Mouse (Mus musculus) spleen, postnatal 14 days (tissue): Measurements from ENCODE around the gene Irgm2.
A peak's percentile ranks its signal among the peaks of the same experiment; 100 is the strongest.
"Not testable (repeated sequence)": the region's sequence is repeated elsewhere in the genome, so short reads cannot be mapped to it uniquely, and the experiment has no call there.

ENCODE experiments used
- DNase-seq, 2 experiments: peaks; one replicate each; pipeline ENCODE4 v3.0.0; 2021 to 2022; ENCODE audit warnings: low spot score in 2 of 2

Irgm2 gene

DNA sequence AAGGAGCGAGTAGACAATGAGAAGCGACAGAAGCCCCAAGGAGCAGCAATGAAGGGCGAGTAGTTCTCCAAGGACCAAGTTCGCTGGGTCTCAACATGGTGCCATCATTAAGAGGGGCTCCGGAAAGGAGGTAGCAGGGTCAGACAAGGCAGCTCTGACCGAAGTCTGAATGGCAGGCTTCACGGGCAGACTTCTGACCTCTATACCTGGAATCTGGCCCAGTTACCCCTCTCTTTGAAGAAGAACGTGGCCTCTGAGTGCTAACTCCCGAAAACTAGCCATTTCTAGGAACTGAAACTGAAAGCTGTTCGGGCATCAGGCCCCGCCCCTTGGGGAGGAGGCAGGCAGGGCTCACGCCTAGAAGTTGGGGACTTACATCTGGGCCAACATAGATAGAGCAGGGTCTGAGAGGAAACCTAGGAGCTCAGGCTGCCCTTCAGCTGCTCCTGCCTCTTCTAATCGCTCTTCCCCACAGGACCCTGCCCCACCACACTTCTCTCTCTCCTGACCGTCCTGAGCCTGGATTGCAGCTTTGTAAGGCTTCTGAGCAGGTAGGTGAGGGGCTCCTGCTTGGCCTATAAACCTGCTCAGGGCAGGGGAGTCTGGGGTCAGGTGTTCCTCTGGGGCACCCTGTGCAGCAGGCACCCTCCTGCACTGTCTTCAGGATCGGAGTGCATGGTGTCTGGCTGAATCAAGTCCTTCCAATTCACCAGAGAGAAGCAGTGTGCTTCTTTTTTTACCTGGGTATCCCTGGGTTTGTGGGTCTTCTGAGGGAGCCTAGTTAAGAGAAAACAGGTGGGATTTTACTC is at the start of gene Irgm2, which contains the start of gene Igtp:
TSS of gene Irgm2 (plus strand) at position 390 of the 809 bp plus-strand sequence.
TSS of gene Igtp (plus strand) at position 328 of the 809 bp plus-strand sequence.
- peak; percentile 74 to 81 for DNase-seq

DNA sequence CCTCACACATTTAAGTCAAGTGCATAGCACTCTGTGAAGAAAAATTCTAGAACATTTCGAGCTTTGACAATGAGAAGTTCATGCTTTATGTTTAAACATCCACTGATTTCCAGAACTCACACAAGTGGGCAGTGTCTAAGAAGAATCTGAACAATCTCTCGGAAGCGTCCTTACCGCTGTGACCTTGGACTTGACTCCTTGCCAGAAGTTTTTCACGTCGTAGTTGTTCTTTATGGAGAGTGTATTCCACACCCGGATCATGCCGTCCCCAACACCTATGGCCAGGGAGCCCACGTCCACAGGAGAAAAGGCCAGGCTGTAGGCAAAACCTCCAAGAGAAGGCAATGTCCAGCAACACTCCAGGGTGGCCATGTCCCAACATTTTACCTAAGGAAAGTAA is 44.0 kb upstream of the Irgm2 start:
- DNase-seq = no peak

DNA sequence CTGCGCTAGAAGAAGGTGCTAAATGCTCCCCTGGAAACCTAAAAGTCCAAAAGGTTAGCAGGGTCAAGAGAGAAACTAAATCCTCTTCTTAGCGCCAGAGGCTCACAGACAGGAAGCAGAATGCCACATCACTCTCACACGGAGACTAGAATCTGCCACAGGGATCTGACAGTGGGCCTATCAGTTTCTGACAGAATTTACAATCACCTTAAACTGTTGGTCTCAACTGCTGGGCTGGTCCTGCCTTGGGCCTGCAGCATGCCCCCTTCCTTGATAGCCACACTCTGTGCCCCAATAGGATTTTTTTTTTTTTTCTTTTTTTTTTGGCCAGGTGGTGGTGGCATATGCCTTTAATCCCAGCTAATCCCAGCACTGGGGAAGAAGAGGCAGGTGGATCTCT is 42.5 kb upstream of the Irgm2 start:
- DNase-seq = no peak

DNA sequence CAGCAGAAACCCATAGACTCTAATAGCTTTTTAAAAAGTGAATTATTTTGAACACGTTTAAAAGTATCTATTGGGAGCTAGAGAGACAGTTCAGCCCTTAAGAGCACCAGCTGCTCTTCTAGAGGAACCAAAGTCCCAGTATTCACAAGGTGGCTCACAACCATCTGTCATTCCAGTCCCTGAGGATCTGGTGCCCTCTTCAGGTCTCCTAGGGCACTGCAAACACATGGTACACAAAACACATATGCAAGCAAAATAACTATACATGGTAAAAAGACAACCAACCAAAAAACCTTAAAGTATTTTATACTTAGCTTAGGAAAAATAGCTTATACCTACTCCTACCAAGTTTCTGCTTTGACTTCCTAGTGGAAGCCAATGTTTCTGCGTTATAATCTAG is 34.3 kb upstream of the Irgm2 start:
- no peak for DNase-seq

DNA sequence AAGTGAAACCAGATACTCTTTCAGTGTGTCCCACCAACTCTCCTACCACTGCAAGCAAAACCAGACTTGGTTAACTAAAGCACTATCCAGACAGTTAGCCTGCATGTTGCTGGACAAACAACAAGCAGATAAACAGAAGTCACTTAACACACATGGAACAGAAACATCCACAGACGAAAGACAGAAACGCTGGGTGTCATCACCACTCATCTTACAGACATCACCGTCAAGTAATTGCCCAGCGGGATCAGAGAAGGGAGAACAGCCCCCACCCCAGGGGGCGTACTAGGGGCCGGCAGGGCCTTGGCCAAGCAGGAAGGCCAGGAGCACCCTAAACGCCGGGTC is 31.6 kb upstream of the Irgm2 start:
- no peak for DNase-seq

DNA sequence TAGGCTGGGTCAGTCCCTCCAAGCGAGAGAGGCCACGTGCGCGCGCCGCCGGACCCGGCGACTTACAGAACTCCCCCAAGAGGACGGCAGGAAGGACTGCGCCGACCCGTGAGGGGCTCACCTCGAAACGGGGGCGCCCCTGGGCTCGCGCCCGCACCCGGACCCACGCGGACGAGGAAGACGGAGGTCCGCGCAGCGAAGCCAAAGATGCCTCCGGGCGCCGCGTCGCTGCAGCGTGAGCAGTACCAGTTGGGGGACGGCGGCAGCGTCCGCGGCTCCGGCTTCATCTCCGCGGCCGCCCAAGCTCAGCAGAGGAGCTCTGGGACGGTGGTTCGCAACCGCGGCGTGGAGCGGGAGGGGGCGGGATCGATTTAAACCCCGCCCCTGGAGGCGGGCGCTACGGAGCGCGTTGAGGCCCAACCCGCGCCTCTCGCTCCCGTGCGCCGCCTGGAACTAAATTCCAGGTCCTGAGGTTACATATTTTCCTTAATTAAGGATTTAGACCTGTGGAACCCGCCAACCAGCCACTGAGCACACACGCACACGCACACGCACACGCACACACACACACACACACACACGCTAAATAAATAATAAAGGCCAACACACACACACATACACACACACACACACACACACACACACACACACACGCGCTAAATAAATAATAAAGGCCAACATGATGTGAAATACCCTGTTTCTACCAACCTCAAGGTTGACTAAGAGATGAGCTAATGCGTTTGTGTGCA is 31.1 kb upstream of the Irgm2 start, which contains the start of gene Gemin5:
TSS of gene Gemin5 (minus strand) at position 373 of the 749 bp plus-strand sequence.
- DNase-seq = peak; percentile 75 to 84

DNA sequence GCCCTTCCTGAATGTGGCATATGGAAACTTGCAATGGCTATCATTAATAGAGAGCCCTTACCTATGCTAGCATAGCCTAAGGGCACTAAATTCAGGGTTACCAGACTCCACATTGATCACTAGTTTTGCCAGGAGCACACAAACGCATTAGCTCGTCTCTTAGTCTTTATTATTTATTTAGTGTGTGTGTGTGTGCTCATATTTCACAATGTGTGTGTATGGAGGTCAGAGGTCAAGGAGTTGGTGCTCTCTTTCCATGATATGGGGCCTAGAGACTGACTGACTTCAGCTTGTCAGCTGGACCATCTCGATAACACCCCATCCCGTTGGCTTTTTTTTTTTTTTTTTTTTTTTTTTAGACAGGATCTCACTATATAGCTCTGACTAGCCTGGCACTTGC is 29.8 kb upstream of the Irgm2 start:
- no peak for DNase-seq

DNA sequence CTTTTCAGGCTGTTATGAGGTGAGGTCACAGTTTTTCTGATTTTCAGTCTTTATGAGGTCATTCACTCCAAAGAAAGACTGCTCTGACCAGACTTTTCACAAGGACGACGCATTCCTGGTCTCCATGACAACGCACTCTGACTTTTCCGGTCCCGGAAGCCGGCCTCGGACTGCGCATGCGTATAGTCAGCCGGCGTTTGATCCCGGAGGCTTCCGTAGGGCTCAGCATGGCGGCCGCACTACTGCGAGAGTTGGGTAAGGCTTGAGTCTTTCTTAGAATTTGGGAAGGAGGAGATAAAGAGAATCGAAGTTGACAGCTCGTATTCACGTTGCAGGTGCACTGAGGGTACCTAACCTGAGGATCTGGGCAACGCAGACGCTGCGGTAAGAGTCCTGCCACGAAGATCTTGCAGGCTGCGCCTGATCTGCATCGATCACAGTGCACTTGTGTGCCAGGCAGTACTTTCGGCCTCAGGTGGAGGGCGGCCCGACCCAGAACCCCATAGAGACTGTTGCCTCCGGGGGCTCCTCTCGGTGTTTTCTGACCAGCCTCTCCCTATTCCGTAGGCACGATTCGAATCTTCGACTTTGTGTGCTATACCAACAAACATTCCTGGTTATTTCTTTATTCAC is 27.8 kb upstream of the Irgm2 start, which contains the start of gene Mrpl22:
TSS of gene Mrpl22 (plus strand) at position 203 of the 633 bp plus-strand sequence.
- DNase-seq = peak; percentile 86 to 93

DNA sequence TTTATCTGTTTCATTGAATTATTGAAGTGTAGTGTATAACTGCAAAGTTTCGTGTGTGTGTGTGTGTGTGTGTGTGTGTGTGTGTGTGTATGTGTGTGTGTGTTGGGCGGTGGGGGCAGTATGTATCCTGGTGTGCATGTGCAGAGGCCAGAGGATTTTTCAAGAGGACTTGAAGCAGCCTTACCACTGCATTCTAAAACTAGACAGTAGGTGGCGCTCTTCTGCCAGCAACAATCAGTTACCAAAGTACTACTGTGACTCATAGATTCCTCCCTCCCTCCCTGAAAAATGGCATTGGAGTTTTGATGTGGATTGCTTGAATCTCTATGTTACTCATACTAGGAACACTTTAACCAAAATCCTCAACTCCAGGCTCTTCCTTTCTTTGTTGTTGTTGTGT is 19.9 kb upstream of the Irgm2 start:
- peak; percentile 19 to 64 for DNase-seq

DNA sequence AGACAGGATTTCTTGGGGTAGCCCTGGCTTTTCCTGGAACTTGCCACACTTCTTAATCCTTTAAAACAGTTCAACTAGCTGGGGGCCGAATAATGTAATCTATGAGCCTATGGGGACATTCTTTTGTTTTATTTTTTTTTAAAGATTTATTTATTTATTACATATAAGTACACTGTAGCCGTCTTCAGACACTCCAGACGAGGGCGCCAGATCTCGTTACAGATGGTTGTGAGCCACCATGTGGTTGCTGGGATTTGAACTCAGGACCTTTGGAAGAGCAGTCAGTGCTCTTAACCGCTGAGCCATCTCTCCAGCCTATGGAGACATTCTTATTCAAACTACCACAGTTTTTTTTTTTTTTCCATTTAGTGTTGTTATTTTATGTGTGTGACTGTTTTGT is 19.4 kb upstream of the Irgm2 start:
- DNase-seq = not testable (repeated sequence)

DNA sequence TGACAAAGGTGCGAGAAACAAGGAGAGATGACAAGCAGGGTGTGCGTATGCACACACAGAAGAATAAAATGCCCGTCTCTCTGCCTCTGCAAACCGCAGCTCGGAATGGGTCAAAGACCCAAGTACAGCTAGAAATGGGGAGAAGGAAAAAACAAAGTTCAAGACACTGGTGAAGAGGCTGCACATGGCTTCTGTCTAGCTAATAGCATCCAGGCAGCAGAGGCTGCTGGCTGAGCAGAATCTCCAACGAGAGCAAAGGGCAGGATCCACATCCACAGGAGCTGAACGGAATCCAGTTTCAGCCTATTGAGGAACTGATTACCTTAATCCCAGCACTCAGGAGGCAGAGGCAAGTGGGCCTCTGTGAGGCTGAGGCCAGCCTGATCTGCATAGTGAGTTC is 18.7 kb upstream of the Irgm2 start:
- no peak for DNase-seq

DNA sequence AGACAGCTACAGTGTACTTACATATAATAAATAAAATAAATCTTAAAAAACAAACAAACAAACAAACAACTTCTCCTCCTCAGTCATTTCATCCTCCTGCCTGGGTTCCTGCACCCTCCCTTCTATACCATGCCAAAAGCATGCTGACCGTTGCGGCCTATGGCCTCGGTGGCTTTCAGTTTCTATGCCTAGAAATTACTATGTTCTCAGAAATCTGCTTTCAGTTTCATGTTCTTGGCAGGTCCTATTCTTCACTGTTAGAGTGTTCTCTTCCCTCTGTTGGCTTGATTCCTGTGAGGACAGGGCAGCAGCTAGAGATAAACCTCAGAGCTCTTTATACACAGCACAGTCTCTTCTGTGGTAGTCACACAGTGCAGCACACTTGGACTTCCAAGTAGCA is 15.8 kb upstream of the Irgm2 start:
- DNase-seq = no peak

DNA sequence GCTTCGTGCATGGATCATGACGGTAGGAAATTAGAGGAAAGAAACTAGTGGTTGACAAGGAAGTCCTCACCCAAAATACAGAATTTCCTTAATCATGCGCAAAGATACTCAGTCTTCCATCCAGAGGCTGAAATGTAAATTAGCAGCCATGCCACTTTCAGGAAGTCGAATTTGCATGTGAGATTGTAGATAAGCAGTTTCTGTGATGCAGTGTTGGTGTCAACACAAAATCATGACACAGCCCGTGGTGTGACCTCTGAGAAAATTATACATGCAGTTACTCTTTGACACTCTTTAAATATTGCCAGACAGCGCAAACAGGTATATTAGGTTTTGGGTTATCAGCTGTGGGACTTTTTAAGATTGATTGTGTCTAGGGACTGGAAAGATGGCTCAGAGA is 9.7 kb upstream of the Irgm2 start:
- DNase-seq = no peak

DNA sequence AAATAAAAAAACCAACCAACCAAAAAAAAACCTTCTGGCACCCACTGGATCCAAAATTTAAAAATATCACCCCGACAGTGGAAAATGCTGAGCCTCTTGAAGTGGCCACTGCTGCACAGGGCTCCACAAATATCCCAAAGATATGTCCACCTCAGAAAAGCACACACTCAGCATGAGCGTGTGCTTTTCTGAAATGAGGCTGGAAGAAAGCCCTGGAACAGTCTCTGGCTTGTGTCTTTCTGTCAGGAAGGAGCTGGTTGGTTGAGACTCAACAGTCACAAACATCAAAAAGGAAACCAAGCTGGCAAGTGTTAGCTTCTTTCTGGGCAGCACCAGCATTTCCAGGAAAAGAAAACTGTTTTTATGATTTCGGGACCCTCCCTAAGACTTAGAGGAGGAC is 6.1 kb upstream of the Irgm2 start:
- no peak for DNase-seq

DNA sequence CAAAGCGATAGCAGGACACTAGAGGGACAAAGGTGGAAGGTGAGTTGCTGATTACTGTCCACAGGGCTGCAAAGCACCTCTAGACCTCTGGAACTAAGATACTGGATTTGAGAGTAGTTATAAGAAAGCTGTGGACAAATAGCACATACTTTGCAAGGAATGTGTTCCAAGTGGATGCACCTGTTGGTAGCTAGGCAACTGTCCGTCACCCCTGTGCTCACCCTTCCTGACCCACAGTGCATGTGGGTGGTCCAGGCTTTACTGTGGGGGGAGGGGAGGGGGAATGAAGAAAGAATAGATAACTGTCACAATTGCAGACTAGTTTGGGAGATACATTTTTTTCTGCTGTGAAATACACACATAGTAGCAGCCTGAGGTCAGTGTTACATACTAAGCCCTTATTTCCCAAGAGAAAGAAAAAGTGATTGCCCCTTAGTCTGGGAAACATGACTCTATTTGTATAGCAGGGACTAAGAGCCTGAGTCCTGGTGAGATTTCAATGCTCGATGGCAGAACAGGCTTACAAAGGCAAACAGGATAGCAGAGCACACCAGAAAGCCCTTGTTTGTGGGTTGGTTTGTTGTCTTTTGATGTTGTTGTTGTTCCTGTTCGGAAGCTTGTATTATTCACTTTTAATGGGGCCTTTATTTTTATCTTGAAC is 5.4 kb upstream of the Irgm2 start:
- DNase-seq = no peak

DNA sequence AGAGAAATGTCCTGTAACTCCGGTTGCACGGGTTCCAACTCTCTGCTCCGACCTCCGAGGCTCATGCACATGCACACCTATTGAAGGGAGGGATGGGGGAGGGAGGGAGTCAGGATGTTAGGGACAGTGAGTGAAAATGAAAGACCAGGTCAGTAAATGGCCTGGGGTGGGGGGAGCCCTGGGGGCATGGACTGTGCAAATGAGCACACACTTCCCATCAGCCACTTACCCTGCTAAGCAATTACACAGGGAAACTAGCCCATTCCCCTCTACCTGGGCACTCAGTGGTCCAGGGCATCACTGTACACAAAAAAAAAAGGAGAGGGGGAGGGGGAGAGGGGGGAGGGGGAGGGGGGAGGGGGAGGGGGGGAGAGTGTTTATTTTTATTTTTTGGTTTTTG is 755 bp upstream of the Irgm2 start:
- no peak for DNase-seq

DNA sequence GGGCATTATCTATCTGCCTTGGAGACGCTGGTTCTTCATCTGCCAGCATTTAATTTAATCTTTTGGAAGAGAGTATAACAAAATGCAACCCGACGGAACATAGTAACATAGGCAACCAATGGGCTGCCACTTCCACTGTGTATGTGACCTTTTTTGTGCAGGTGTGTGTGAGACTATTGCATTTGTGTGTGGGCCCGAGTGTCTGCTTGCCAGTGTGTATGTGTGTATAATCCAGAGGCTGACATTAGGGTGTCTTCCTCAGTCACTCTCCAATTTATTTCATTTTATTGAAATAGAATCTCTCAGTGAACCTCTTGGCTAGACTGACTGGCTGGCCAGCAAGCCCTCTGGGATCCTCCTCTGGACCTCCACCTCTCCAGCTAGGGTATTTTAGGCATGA is 808 bp downstream of the Irgm2 start:
- no peak for DNase-seq

DNA sequence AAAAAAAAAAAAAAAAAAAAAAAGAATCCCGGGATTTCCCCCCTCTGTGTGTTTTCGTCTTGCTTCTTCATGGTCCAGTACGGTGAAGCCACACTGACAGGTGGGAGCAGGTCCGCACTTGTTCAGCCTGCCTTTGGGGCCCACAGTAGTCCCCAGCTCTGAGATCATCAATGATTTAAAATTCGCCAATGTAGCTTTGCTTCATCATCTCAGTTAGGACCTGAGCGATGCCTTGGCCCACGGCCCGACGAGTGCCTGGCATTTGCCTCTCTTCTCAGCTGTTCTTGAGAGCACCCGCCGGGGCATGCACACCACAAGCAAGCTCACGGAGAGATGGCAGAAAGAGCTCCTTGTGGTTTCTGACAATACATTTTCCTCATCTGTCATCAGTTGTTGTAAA is 1.6 kb downstream of the Irgm2 start:
- DNase-seq = no peak

DNA sequence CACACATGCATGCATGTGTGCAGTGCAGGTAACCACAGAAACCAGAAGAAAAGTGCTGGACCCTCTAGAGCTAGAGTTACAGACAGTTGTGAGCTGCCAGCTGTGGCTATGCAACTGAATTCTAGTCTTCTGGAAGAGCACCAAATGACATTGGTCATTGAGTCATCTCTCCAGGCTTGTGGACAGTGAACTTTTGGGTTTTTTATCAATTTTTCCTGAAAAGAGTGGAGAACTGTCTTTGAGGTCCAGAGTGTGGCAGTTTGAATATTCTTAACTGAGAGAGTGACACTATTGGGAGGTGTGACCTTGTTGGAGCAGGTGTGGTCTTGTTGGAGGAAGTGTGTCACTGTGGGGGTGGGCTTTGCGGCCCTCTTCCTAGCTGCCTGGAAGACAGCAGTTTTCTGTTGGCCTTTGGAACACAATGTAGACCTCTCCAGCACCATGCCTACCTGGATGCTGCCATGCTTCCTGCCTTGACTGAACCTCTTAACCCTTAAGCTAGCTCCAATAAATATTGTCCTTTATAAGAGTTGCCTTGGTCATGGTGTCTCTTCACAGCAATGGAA is 11.0 kb downstream of the Irgm2 start:
- no peak for DNase-seq

DNA sequence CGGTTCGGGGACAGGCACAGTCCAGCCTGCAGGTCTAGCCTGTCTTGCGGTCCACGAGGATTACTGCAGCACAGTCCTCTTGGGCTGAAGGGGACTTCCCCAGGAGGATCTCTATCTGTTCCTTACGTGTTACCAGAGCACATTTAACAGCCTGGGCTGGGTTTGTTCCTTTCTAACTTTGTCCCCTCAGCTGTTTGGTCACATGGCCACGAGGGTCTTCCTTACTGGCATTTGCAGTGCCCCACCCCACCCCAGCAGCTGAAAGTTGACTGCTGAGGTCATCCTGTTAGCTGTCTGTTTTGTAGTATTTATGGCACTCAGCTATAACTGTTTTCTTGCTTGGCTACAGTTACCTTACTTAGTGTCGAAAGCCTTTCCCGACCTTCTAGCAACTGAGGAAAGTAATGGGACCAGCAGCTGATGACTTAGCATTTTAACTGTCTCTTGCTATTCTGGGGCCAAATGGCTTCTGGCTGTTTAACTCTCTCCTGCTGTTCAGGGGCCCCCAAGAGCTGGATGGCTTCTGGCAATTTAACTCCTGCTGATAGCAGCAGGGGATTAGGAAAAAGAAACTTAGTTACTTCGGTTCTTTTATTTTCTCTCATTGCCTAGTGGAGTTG is 11.8 kb downstream of the Irgm2 start:
- no peak for DNase-seq

DNA sequence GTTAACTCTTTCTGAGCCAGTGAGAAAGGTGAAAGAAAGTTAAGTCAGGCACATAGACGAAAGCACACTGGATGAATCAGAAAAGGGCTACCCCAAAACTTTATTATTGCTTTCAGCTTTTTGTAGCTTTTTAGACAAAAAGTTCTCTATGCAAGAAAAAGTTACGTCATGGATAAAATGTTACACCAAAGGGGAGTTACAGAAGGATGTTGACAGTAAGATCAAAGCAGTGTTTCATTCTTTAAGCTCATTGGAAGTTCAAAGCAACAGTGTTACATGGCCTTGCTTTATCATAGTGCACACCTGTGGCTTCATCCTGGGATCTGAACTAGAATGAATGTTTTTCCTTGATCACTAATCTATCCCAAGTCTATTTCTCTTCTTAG is 12.3 kb downstream of the Irgm2 start:
- no peak for DNase-seq
